Mouse (Mus musculus): ENCODE data around the gene Dll4. TPM values are rescaled to one million over a fixed set of nuclear protein-coding genes. Genes with fewer than 3 reads are reported as not detected.

Dll4 gene
- total RNA-seq, 2 experiments from 2014 or later = 12.6 to 12.9 TPM

DNA sequence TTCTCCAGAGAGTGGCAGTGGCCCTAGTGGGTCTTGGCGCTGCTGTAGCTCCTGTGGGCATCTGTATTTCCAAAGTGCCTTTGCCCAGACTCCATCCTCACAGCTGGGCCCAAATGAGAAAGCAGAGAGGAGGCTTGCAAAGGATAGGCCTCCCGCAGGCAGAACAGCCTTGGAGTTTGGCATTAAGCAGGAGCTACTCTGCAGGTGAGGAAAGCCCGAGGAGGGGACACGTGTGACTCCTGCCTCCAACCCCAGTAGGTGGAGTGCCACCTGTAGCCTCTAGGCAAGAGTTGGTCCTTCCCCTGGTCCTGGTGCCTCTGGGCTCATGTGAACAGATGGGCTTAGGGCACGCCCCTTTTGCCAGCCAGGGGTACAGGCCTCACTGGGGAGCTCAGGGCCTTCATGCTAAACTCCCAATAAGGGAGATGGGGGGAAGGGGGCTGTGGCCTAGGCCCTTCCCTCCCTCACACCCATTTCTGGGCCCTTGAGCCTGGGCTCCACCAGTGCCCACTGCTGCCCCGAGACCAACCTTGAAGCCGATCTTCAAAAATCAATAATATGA is 9.5 kb downstream of the Dll4 start:
- DNase-seq = no peak

GRCm38 (mm10) chr2:119335535-119335934 is 10.0 kb downstream of the Dll4 start:
- no peak for DNase-seq

- DNase-seq = no peak
Measured at GRCm38 (mm10) chr2:119336002-119336401, 10.4 kb downstream of the Dll4 start.

GRCm38 (mm10) chr2:119336470-119336869 is 10.9 kb downstream of the Dll4 start:
- no peak for DNase-seq

DNA sequence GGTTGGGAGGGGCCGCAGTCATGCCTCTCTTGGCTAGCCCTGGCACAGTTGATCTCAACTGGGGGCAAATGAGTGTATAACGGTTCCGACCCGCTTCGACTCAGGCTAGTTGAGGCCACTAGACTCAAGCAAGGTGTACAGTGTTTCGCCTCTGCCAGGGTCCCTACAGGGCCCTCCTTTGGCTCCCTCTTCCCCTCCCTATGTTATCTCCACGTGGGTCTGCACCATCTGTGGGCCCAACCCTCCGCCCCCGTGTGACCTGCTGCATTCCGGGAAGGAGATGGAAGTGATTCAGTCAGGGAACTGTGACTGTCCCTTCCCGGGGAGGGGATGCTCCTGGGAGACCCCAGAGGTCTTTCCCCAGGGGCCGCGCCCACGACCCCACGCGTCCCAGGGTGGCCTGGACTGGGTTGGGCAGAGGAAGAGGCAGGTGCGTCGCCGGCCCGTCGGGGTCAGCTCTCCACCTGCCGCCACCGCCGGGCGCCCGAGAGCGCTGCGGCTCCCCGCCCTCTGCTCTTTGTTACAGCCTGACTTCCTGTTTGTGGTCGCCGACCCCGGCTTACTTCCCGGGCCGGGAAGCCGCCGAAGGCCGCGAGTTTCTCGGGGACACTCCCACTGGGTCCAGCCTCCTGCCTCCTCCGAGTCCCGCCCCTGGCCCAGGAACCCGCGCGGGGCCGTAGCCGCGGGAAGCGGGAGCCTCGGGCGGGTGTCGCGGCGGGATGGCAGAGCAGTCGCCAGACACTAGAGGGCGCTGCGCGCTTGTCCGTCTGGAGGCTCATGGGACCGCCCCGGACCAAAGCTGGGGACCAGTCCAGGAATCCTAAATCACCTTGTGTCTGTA is 12.1 kb downstream of the Dll4 start:
- DNase-seq = peak; percentile 96

GRCm38 (mm10) chr2:119344537-119345138 is 19.1 kb downstream of the Dll4 start:
- DNase-seq = no peak

DNA sequence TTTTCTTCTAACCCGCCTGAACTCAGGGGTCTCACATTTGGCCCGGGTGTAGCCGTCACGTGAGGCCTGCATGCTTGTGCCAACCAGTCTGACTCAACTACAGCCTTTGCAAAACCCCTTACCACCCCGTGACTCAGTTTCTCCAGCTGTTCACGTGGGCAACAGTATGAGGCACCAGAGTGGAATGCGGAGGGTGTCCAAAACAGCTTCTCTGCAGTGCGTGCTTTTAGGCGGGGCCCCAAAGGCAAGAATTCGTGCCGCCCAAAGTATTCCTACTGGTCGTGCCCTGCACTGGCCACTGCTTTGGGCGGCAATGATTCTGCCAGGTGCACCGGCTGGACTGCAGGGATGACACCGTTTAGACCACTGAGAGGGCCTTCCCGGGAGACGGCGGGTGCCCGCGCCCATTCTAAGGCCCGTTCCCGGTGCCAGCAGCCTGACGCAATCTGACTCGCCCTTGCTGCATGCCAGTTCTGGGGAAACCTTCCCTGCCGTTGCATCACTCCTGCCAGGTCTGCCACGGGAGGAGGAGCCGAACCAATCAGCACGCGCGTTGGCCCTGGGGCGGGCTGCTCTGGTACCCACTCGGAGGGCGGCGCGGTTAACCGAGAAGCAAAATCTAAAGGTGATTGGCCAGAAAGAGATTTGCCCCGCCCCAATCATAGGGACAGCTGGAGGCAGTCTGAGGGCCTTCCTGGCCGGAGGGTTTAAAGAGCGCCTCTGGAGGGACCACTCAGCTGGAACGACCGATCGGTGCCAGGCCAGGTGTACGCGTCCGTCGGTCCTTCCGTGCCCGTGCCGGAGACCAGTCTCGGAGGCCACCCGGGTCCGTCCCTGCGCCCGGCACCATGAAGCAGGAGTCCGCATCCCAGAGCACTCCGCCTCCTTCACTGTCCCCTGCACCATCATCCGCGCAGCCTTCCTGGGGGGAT is 25.2 kb downstream of the Dll4 start, which contains the start of gene Chac1:
Gene Chac1, plus strand, starts transcription at position 675 of the 932 bp plus-strand sequence.
- peak; percentile 74 for DNase-seq

DNA sequence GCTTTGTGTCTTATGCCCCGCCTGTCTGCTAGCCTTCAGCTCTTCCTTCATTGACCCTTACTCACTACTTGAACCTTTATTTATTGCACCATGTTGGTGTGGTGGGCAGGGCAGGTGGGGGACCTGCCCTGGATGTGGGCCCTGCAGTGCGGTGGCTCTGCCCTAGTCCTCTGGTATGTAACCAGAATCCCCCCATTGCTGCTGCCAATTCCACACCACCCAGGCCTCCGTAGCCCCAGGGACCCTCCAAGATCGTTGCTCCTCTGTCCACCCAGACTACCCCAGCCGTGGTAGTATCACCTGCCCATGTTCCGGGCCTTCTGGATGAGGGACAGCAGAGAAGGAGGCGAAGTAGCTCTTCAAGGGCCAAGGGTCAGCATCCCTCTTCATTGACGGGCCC is 28.1 kb downstream of the Dll4 start:
- no peak for DNase-seq

- DNase-seq = peak; percentile 64
Measured at GRCm38 (mm10) chr2:119355089-119355488, 29.5 kb downstream of the Dll4 start.

- peak; percentile 68 for DNase-seq
Measured at GRCm38 (mm10) chr2:119355651-119356050, 30.1 kb downstream of the Dll4 start.

DNA sequence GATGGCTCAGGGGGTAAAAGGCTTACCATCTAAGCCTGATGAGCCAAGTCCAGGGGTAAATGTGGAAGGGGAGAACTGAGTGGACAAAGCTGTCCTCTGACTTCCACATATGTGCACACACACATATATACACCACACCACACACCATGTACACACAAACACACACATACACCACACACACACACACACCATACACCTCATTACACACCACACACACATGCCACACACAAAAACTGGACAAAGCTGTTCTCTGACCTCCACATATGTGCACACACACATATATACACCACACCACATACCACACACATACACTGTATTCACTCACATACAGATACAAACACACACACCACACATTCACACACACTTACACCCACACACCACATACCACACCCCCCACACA is 30.7 kb downstream of the Dll4 start:
- DNase-seq = no peak

DNA sequence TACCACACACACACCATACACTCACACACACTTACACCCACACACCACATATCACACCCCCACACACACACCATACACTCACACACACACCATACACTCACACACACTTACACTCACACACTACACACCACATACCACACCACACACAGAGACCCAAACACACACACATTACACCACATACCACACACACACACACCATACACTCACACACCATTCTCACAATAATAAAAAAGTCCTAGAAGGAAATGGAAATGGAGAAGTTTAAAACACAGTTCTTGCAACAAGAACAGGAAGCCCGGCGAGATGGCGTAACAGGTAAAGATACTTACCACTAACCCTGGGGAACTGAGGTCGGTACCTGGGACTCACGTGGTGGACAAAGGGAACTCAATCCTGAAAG is 31.2 kb downstream of the Dll4 start:
- DNase-seq = no peak

- no peak for DNase-seq
Measured at GRCm38 (mm10) chr2:119358249-119358648, 32.7 kb downstream of the Dll4 start.

- DNase-seq = no peak
Measured at GRCm38 (mm10) chr2:119359721-119360291, 34.2 kb downstream of the Dll4 start.

- no peak for DNase-seq
Measured at GRCm38 (mm10) chr2:119364969-119365368, 39.4 kb downstream of the Dll4 start.

GRCm38 (mm10) chr2:119367346-119367745 is 41.8 kb downstream of the Dll4 start:
- DNase-seq = no peak

- no peak for DNase-seq
Measured at GRCm38 (mm10) chr2:119370116-119370515, 44.5 kb downstream of the Dll4 start.

DNA sequence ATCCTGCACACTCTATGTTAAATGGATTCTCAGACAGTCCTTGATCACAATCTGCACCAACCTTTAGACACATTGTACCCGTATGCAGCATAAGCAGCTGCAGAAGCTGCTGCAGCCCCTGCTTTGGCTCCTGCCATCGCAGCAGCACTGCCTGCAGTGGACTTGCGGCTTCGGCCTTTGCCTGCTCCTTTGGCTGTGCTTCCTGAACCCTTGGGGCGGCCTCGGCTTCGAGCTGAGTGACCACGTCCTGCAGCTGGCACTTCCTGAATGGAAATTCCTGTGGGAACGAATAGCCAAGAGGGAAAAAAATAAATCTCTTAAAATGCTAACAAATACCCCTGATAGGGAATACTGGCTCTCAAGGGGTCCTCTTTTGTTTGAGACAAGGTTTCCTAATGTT is 51.7 kb downstream of the Dll4 start:
- DNase-seq = no peak

GRCm38 (mm10) chr2:119377826-119378225 is 52.2 kb downstream of the Dll4 start:
- DNase-seq = no peak

- DNase-seq = no peak
Measured at GRCm38 (mm10) chr2:119379455-119379854, 53.9 kb downstream of the Dll4 start.
